Mouse (Mus musculus) gastrocnemius, postnatal 36 days (tissue): ENCODE results near the gene Hist1h4i. TPM values are rescaled to one million over a fixed set of nuclear protein-coding genes. Genes with fewer than 3 reads are reported as not detected.

Source experiments
- DNase-seq, 2 experiments: peaks; one replicate each; pipeline ENCODE4 v3.0.0; 2022
- intact Hi-C: fragments of 180-260 bp; cut with DNase I; formaldehyde crosslinking; loops from one replicate; pipeline ENCODE4 v1.15.1; 2025
- total RNA-seq, 2 experiments: library from RNA; stranded (reverse); gene quantifications; 2 replicates each; pipeline ENCODE4 v1.2.3; 2021

Gene Hist1h4i
- total RNA-seq, 2 experiments from 2014 or later: 28.7 to 30.9 TPM

DNA sequence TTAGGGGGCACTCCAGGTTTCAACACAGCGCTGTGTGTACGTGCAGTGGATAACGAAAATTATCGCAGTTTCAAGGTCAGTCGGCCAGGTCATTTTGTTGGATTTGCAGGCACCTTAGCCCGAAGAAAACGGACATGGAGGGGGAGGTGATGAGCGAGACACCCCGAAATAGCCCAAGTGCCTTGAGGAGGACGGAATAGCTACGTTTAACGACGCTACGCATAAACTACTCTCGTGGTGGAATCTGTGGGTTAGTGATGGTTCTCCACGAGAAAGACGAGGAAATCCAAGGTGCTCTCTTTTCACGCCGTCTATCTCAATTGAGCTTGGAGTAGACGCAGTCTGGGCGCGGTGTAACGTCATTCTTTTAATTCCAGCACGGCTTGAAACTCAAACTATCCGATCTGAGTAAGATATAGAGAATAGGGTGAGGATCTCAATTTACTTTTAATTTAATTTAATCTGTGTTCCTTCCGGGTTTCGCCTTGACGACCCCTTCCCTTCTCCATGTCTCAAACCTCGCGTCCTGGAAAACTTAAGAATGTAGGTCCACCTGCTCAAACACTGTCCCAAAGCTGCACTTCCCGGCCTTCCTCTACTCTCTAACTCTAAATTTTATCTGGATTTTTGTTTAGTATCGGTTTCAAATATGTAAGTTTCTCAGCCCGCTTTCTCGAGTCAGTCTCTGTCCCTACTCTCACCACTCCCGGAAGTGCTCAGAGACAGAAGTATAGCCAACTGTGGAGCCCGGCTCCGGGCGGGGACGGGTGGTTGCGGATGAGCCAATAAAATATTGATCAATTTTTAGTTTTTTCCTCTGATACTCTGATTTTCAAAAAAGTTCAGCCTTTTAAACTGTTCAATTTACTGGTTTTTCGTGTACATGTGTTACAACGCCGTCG is 21.0 kb downstream of the Hist1h4i start:
- DNase-seq: no peak
- intact Hi-C loops: loop anchor here (2.0 to 10.0 kb wide), 3 partner anchors 45 to 1427 kb away; no protein-coding TSS in a partner anchor

GRCm38 (mm10) chr13:22015479-22016450 is 25.4 kb downstream of the Hist1h4i start:
- intact Hi-C loops: no loop called here
- peak; percentile 46 for DNase-seq

DNA sequence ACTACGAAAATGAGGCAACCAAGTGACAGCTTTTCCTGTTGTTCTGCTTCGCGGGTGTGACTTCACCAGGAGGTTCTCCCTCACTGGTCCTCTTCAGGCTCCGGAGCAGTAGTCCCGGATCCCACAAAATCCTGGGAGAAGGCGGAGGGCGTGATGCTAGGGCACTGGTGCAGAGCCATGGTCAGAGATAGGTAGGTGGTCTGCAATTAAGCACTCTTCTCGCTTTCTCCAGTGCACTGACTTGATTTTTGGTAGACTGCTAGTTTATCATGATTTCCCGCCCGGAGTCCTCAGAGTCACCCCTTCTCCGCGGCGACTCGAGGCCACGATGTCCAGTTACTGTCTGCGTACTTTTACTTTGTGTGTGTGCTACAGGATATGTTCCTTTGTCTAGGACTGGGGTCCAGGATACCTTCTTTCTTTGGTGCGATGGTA is 26.7 kb downstream of the Hist1h4i start:
- DNase-seq: no peak
- intact Hi-C loops: no loop called here

DNA sequence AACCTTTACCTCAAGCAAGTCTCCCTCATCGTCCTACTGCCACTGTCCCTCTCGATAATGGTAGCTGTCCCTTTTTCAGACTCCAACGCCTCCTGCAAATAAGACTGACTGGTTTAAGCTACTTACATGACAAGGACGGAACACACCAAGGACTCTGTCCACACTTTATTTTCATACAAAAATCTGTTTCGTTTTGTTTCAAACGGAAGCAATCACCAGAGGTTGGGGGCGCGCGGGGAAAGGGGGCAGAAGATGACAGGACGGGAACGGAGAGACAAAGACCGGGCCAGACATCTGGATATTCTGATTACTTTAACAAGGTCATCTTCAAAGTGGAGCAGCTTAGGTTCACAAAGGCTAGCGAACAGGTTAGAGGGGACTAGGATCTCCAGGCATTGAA is 27.4 kb downstream of the Hist1h4i start:
- intact Hi-C loops: no loop called here
- no peak for DNase-seq

DNA sequence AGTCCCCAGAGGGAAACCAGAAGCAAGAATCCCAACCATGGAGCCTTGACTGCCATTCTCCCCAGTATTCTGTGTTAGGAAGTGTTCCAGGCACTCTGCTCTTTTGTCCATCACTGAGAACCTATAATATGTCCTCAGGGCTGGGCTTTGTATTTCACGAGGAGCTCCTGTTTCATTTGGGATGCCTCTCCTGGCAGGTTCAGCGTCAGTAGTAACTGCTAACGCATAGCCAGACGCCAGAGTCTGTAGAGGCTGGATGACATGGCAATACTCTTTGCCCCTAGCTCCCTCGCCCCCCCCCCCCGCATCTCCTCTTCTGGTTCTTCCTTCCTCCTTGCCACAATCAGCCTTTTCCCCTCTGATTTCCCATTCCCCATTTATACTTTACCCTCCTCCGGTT is 31.5 kb downstream of the Hist1h4i start, which contains the start of gene Prss16:
TSS of gene Prss16 (minus strand) at position 101 of the 400 bp plus-strand sequence.
- intact Hi-C loops: no loop called here
- no peak for DNase-seq

DNA sequence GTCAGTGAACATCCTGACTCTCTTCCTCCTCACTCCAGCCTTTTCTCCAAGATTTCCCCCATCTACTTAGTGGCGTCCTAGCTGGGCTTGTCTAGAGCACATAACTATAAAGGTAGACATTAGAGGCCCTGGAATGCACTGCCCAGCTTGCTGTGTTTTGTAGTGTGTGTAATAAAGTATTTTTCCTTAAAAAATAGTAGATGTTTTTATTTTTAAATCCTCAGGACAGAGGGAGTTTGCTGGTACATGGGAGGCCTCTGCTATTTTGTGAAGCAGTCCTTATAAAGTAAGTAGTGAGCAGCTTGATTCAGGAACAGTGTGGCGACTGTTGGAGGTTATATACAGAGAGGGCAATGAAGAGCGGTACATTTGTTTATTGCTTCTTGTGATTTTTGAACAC is 32.5 kb downstream of the Hist1h4i start:
- no peak for DNase-seq
- intact Hi-C loops: no loop called here

DNA sequence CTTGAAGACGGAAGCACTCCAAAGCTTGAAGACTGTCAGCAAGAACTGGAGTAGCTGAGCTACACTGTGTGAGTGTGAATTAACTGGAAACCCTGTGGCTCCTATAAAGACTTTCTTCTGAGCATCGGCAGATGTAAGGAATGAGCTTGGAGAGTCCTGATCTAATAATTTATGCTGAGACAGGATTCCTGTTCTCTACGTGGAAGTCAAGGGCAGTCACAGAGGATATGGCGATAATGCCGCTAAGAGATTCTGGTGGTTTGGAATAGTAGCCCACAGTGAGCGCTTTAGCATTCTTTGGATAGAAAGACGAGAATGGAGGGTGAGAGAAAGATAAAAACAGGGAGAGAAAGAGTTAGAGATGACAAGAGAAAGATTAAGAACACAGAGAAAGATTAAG is 33.3 kb downstream of the Hist1h4i start:
- DNase-seq: no peak
- intact Hi-C loops: no loop called here

DNA sequence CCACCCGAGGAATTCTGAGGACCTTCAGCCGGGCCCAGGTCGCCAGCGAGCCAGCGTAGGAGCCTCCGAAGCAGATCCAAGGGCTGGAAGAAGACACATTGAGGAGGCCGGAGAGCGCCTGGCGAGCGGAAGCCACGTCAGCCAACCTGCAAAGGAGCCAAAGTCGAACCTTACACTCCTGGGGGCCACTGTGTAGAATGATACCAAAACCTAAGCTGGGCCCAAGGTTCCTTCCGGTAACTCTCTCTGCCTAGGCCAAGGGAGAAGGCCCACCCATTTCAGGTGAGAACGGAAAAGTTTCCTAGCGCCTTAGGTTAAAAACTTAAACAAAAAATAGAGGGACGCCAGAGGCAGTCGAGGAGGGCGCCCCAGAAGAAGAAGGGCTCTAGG is 34.0 kb downstream of the Hist1h4i start:
- DNase-seq: no peak
- intact Hi-C loops: no loop called here

DNA sequence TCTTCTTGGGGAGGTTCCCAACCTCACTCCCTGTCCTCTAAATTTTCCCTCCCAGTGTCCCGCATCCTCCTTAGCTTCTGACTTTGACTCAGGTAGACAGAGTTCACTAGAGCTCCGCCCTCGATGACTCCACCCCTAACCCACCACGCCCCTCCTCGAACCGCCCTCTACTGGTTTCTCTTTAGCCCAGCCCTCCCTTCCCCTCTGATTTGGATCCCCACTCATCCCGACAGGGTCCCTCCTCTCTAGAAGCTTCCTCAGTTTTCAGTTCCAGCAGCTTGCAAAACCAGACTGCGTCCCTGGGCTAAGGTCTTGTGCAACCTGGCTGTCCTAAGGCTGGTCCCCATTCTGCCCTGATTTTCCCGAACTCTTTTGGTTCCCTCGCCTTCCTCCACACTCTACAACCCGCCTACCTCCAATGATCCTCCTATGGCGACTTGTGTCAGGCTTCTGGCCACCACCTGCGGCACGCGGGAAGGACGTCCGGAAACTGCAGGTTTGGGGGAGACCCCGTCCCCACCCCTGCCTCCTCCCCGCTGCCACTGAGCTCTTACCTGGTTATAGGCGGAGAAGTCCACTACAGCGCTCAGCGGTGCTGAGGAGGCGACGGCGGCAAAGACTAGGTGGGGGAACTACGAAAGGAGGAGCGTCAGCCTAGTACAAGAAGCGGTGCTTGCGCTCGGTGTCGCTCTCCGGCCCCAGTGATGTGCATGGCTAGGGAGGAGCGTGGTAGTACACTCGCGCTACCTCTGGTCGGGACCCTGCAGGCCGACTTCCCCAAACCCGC is 34.6 kb downstream of the Hist1h4i start:
- intact Hi-C loops: no loop called here
- DNase-seq: no peak

DNA sequence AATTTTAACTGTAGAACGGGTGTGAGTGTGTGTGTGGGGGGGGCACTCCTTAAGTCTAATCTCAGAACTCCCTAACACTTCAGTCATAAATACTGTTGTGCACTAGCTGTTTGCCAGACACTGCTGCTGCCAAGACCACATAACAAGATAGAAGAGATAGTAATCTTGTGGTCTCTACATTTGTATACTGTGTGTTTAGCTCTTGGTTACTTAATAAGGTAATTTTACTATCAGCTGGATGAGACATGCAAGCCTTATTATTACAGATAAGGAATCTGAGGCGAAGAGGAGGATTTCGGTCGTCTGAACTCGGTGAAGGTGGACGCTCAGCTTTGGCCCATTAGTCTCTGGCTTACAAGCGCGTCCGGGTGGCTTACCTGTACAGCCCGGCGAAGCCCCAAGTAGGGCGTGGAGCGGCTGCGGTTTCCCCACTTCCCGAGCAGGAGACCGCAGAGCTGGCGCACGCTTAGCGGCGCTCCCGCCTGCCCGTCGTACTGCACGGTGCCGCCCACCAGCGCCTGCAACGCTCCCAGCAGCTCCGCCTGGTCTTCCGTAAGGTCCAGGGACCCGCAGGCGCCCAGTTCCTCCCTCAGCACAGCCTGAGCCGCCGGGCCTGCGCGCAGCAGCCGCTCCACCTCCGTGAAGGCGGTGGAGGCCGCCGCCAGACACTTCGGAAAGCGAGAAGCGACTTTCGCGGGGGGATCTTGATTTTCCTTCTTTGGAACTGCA is 35.4 kb downstream of the Hist1h4i start:
- DNase-seq: no peak
- intact Hi-C loops: no loop called here

DNA sequence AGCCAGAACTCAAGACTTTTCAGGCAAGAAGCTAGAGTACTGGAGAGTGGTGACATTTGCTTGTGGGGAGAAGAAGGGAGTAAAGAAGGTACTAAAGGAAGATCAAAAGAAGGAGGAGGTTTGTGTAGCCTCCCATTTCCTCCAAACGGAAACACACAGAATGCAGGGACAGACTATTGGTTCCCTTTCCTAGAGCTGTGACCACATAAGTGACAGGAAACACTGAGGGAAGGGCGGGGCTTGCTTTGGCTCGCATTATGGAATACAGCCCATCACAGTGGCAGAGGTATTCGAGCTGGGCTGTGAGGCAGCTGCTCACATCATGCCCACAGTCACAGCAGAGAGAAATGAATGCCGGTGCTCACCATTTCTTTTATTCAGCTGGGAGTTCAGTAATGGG is 39.3 kb downstream of the Hist1h4i start:
- intact Hi-C loops: no loop called here
- no peak for DNase-seq

DNA sequence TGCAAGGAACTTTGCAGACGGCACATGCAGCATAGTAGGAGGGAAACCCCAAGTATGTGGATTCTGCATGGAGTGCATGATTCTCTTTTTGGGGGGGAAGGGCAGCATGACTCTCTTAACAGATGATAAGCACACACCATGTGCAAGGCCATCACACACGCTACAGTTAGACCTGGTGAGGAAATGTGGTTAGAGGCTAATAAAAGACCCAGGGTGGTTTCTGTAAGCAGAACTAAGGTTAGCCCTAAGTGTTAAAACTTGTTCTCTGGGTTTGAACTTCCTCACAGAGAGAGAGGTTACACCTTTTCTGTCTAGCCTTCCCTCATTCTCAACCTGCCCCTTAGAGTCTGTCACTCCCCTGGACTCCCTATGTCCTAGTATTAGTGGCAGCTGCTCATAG is 39.8 kb downstream of the Hist1h4i start:
- DNase-seq: no peak
- intact Hi-C loops: no loop called here

GRCm38 (mm10) chr13:21999147-21999546 is 42.0 kb downstream of the Hist1h4i start:
- DNase-seq: no peak
- intact Hi-C loops: no loop called here

DNA sequence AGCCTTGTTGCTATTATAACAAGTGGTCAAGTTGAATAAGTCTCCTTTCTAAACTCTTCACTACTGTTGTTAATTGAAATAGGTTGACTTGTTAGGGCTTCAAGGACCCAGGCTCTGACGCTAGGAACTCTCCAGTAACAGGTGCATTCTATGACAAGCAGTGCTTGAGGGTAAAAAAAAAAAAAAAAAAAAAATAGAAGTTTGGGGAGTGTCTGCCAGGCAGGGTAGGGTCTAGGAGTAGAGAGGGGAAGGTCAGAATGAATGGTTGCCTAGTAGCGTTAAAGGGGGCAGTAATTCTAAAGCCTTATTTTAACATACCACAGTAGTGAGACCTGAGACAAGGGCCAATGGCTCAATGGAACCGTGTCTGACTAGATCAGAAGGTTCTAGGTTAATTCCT is 42.8 kb downstream of the Hist1h4i start:
- no peak for DNase-seq
- intact Hi-C loops: no loop called here

- intact Hi-C loops: no loop called here
- DNase-seq: no peak
These were observed 43.3 kb downstream of the Hist1h4i start for GRCm38 (mm10) chr13:21997821-21998220.

GRCm38 (mm10) chr13:21997201-21997820 is 43.9 kb downstream of the Hist1h4i start:
- intact Hi-C loops: no loop called here
- no peak for DNase-seq

- DNase-seq: no peak
- intact Hi-C loops: no loop called here
These were observed 44.3 kb downstream of the Hist1h4i start for GRCm38 (mm10) chr13:21996840-21997185.

DNA sequence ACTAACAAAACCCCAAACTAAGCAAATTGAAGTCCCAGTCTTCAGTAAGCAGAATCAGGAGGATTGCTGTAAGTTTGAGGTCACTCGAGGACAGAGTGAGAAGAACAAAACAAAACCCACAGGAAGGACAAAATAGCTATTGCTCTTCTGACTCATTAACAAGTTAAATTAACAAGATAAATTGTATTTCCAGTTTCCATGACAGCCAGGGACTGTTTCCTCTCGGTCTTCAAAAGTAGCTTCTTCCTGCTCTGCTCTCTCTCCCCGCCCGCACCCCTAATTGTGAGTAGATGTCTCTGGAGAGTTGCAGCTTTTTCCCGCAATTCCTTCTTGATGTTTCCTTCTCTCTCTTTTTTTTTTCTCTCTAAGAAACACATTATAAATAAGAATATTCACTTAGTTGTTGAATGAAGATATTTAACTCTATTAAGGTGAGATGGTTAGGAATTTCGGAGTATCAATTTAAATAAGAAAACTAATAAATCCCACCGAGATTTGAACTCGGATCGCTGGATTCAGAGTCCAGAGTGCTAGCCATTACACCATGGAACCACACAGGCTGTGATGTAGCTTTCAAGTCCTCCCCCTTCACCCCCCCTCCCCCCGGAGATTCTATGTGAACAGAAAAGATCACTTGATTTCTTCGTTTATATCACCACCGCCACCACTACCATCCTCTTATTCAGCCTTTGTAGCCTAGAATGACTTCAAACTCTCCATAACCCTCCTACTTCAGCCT is 44.9 kb downstream of the Hist1h4i start:
- no peak for DNase-seq
- intact Hi-C loops: no loop called here
